Mouse (Mus musculus): ENCODE results near the gene Cfap97d2.

DNA sequence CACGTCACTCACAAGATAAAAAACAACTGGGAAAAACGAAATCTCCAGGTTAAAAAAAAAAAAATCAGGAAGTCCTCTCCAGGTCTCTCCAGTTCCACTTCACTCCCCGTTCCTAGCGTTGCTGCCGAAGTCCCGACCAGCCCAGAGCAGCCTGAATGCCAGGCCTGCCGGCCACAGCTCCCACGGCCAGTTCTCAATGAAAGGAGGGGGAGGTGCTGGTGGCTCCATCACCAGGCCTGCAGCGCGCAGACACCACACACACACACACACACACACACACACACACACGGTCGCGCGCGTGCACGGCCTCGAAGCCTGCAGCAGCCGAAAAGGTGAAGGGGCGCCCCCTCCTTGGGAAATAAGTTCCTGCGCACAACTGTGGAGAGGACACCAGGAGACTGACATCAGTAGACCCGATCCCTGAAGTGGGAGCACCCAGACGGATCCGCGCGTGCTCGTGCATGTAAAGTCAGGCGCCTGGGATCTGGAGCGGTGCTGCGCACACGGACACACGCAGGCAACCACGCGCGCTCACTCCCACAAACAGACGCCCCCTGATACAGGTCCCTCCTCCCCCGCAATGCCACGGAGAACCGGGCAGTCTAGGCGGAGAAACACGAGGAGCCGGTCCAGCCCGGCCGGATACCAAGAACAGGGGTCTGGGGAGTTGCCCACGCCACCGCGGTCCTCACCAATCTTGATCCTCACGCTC lies 28.8 kb upstream of the Cfap97d2 start:
- TF ChIP-seq POLR2A (IDR thresholded peaks at IDR 0.05; ENCODE audit: extremely low read depth, insufficient read depth, low read length) = no peak
- no peak for TF ChIP-seq CTCF (IDR thresholded peaks at IDR 0.05; ENCODE audit: extremely low read depth, insufficient read depth, low read length)
